Mouse (Mus musculus) neural tube, embryonic 11.5 days (tissue): ENCODE measurements at regions not wholly inside any gene's neighbourhood (a gene's known extent, or its start where the extent isn't known, plus 50 kb on each side); places are given as distances from the start of the nearest gene placed in this dataset.
"Not testable (repeated sequence)": the region's sequence is repeated elsewhere in the genome, so short reads cannot be mapped to it uniquely, and the experiment has no call there.

Experiments
- ATAC-seq: fragments of 200-750 bp; cut with Nextera tagmentation; 2 replicates; pipeline ENCODE4 v1.8.0; 2017; ENCODE audit warnings: moderate number of reproducible peaks, mild to moderate bottlenecking, moderate TSS enrichment, moderate library complexity; ENCODE audit not compliant: insufficient read depth, low FRiP score, low TSS enrichment
- DNase-seq: peaks from one replicate; pipeline ENCODE4 v3.0.0-alpha.2; 2015; ENCODE audit warnings: low spot score
- H3K27ac ChIP-seq: fragments of 300-500 bp; sonication (generic); 2 replicates; pipeline ENCODE4 v1.5.1; 2014; ENCODE audit warnings: low read depth, mild to moderate bottlenecking, low read length
- H3K27me3 ChIP-seq: fragments of 300-500 bp; sonication (generic); 2 replicates; pipeline ENCODE4 v1.6.1; 2014; ENCODE audit warnings: mild to moderate bottlenecking, low read length, mixed read lengths; ENCODE audit not compliant: control insufficient read depth, insufficient read depth
- H3K36me3 ChIP-seq: fragments of 300-500 bp; sonication (generic); 2 replicates; pipeline ENCODE4 v1.6.1; 2014; ENCODE audit warnings: mild to moderate bottlenecking, low read length, moderate library complexity, mixed read lengths; ENCODE audit not compliant: control insufficient read depth, insufficient read depth
- H3K4me1 ChIP-seq: fragments of 300-500 bp; sonication (generic); 2 replicates; pipeline ENCODE4 v1.6.1; 2014; ENCODE audit warnings: low read length, mixed read lengths; ENCODE audit not compliant: control insufficient read depth, insufficient read depth
- H3K4me2 ChIP-seq: fragments of 300-500 bp; sonication (generic); 2 replicates; pipeline ENCODE4 v1.6.1; 2014; ENCODE audit warnings: low read depth, mild to moderate bottlenecking, moderate library complexity
- H3K4me3 ChIP-seq: fragments of 300-500 bp; sonication (generic); 2 replicates; pipeline ENCODE4 v1.5.1; 2014; ENCODE audit warnings: low read depth, low read length
- H3K9ac ChIP-seq: fragments of 300-500 bp; sonication (generic); 2 replicates; pipeline ENCODE4 v1.6.1; 2014; ENCODE audit warnings: mild to moderate bottlenecking, low read length
- H3K9me3 ChIP-seq: fragments of 300-500 bp; sonication (generic); 2 replicates; pipeline ENCODE4 v1.6.1; 2016; ENCODE audit warnings: low read length; ENCODE audit not compliant: control insufficient read depth
- WGBS: fragments of 180-500 bp; shearing (Covaris S2); extraction: QIAGEN DNeasy Blood & Tissue Kit; methylation state at CpG from one replicate; pipeline ENCODE4 v1.1.7; 2014; 5-methylcytosine and 5-hydroxymethylcytosine counted together

DNA sequence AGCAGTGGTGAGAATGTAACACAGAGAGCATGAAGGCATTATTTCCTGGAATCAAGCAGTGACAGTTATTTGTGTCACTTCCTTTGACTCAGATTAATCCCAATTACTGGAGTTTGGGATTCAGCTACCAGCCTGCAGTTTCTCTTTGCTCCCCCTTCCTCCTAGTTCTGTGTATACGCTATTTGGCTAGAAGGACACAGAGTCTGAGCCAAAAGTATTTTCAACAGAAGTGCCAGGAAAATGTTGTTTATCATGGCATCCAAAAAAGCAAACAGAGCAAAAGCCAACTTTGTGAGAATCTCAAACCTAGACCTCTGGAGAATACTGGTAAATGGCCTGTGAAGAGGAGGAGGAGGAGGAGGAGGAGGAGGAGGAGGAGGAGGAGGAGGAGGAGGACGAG is 600.4 kb downstream of the Crisp4 start:
- Histone ChIP-seq H3K9ac (no peak overlapping the region), H3K9me3 (no peaks in the 10 kb centered on the region), H3K4me2 (no peak overlapping the region), H3K4me3 (no peak overlapping the region), H3K27ac (no peak overlapping the region), H3K4me1 (no peaks in the 10 kb centered on the region), H3K36me3 (no peaks in the 10 kb centered on the region), H3K27me3 (no peaks in the 10 kb centered on the region)
- 86% methylated on average over 1 of the region's 2 CpGs for WGBS
- no peak for DNase-seq
- ATAC-seq, result no peak

DNA sequence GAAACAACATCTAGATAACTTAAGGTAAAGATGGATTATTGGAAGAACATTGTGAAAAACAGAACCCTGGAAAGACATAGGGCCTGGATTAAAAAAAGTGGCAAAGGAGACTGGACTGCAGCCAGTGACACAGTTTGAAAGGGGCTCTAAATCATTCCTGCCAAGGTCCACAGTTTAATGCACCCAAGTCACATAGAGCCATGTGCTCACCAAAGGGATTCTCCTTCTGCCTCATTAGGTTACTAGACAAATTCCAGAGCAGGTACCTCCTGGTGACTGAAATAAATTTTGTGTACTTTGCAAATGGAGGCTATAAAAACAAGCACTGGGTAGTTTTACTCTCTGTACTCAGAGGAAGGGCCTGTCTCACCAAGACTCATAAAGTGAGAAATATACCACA is 607.5 kb downstream of the Crisp4 start:
- Histone ChIP-seq H3K4me3 (no peak overlapping the region), H3K9me3 (no peaks in the 10 kb centered on the region), H3K9ac (no peak overlapping the region), H3K4me2 (no peak overlapping the region), H3K27me3 (no peaks in the 10 kb centered on the region), H3K27ac (no peak overlapping the region), H3K4me1 (no peaks in the 10 kb centered on the region), H3K36me3 (no peaks in the 10 kb centered on the region)
- no peak for ATAC-seq
- DNase-seq, result no peak

DNA sequence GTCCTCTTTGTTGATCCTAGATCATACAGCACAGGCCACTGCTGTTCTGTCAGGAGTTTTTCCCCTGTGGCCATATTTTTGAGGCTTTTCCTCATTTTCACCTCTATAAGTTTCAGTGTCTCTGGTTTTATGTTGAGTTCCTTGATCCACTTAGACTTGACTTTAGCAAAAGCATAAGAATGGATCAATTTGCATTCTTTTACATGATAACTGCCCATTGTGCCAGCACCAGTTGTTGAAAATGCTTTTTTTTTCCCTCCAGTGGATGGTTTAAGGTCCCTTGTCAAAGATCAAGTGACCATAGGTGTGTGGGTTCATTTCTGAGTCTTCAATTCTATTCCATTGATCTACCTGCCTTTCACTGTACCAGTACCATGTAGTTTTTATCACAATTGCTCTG is 614.4 kb downstream of the Crisp4 start:
- H3K4me1 ChIP-seq, H3K4me2 ChIP-seq, ATAC-seq, H3K27ac ChIP-seq, H3K4me3 ChIP-seq, H3K9ac ChIP-seq, H3K27me3 ChIP-seq, DNase-seq, H3K36me3 ChIP-seq, H3K9me3 ChIP-seq: not testable (repeated sequence)

DNA sequence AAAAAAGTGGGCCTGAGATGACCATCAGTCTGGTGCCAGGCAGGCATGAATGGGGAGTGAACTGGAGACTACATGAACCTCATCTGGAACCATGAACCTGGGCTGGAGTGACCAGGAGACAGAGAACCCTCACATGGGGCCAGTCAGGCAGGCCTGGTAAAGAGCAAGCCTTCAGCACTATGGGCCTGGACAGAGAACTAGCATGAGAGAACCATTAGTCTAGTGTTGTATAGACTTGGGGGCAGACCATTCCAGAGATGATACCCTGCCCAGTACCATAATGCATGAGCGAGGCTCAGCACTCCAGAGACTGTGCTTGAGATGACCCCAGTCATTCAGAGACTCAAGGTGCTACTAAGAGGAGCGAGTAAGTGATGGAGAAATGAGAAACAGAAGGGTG is 625.6 kb downstream of the Crisp4 start:
- DNase-seq, result no peak
- WGBS, result 83% methylated on average over 2 of the region's 2 CpGs
- Histone ChIP-seq H3K27me3 (no peaks in the 10 kb centered on the region), H3K27ac (no peak overlapping the region), H3K9ac (no peak overlapping the region), H3K4me1 (no peaks in the 10 kb centered on the region), H3K4me3 (no peak overlapping the region), H3K36me3 (no peaks in the 10 kb centered on the region), H3K9me3 (no peaks in the 10 kb centered on the region), H3K4me2 (no peak overlapping the region)
- no peak for ATAC-seq

DNA sequence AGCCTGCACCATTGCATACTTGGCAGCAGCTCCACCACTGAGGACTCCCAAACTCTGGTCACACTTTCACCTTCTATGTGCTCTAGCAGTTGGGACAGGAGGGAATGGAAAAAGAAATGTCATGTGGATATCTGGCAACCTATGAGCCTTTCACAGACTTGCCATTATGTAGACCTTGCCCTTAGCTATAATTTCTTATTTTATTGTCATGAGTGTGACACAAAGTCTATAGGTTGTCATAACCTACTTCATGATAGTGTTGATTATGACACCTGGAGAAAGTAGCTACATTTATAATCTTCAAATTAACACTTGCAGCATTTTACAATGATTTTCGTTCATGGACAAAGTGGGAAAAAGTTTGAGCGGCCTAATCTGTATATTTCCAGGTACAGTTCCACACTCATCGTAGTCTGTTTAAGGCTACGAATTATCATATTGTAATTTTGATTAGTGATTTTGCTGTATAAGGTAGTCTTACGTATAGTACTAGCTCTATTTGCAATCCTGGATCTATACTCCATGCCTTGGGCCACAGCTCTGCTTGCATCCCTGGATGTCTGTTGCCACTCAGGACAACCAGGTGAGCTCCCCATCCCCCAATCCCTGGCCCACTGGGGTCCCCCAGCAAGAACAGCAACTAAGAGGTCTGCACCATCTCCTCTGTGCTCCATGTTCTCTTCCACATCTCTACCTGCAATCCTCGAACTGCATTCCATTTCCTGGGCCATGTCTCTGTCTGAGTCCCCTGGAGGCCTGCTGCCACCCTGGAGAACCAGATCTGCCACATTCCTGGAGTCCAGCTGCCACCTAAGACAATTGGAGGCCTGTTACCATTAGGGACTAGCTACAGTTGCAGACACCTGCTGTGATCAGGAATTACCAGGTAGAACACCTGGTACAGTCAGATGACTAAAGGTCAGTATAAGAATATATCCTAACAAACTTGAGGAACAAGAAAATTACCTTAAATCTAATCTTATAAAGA is 639.3 kb downstream of the Crisp4 start:
- 87% methylated on average over 6 of the region's 6 CpGs for WGBS
- no peak overlapping the region for H3K4me3 ChIP-seq
- H3K27me3 ChIP-seq, result no peaks in the 10 kb centered on the region
- no peaks in the 10 kb centered on the region for H3K4me1 ChIP-seq
- H3K27ac ChIP-seq, result no peak overlapping the region
- H3K9me3 ChIP-seq, result no peaks in the 10 kb centered on the region
- no peak for ATAC-seq
- H3K4me2 ChIP-seq, result no peak overlapping the region
- H3K9ac ChIP-seq, result no peak overlapping the region
- no peak for DNase-seq
- no peaks in the 10 kb centered on the region for H3K36me3 ChIP-seq

DNA sequence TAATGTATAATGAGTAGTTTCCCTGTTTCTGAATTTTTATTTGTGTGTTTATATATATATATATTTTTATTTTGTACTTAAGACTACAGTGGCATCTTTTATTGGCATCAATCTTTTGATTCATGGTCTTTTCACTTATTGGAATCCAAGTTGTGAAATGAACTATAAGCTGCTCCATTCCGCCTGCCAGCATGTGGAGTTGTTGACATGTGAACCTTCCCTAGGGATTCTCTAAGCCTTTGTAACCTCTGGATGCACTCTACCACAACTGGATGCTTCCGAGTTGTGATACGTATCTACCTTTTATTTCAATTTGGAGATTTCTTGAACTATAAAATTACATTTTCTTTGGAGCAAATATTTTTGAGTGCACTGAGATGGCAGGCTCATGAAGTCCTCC is 652.1 kb downstream of the Crisp4 start:
- Histone ChIP-seq H3K4me1 (no peaks in the 10 kb centered on the region), H3K27me3 (no peaks in the 10 kb centered on the region), H3K9me3 (no peaks in the 10 kb centered on the region), H3K9ac (no peak overlapping the region), H3K27ac (no peak overlapping the region), H3K4me3 (no peak overlapping the region), H3K36me3 (no peaks in the 10 kb centered on the region), H3K4me2 (no peak overlapping the region)
- ATAC-seq, result no peak
- no peak for DNase-seq
- 92% methylated on average over 3 of the region's 3 CpGs for whole genome bisulfite sequencing

DNA sequence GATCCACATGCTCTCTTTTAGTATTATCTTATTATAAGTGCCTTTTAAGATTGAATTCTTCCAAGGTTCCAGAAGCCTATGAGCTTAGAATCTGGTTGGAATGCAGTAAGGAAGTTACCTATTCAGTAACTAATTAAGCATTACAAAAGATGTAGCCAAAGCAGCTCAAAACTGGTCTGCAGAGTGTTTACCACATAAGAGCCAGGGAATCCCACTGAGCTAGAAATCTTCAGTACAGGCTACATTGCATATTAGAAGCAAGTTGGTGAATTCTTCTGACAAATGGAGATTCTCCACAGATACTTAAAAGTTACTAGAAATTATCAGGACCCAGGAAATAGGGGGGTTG is 655.9 kb downstream of the Crisp4 start:
- not testable (repeated sequence) for H3K27ac ChIP-seq, H3K4me3 ChIP-seq, DNase-seq, H3K4me2 ChIP-seq, H3K9ac ChIP-seq, H3K9me3 ChIP-seq, H3K36me3 ChIP-seq, H3K4me1 ChIP-seq, ATAC-seq, H3K27me3 ChIP-seq

DNA sequence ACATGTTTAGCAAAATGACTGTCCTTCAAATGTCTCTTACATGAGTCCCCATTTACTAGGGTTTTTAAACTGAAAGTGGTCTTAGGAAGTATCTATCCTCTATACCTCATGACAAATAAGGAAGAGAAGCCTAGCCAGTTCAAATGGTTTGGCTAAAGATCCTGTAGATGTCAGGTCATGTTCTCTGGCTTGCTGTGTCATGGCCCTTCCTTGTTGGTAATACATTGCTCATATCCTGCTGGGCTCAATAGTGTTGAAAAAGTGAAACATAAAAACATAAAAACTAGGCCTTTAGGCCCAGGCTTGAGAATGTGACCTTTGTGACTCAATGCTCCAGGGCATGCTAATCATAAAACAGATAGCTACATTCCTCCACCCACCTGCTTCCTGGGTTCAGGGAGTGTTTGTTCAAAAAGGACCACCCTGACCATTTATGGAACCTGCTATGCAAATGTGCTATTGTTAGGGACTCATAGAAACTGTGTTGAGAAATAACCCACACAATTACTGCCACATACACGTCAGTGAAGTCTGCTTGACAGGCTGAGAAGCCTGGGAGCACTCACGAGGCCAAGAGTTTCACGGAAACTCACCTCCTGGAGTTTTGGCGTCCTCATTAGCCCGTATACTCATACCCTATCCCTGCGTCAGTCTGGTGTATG is 656.4 kb downstream of the Crisp4 start:
- not testable (repeated sequence) for H3K9ac ChIP-seq, H3K27ac ChIP-seq, H3K9me3 ChIP-seq, H3K4me1 ChIP-seq, ATAC-seq, H3K36me3 ChIP-seq, DNase-seq, H3K4me3 ChIP-seq, H3K4me2 ChIP-seq, H3K27me3 ChIP-seq
- WGBS, result 80% methylated on average over 6 of the region's 6 CpGs
